Mouse (Mus musculus): ENCODE data around the gene Gm20388. TPM values are rescaled to one million over a fixed set of nuclear protein-coding genes. Genes with fewer than 3 reads are reported as not detected.

The Gm20388 gene
- polyA plus RNA-seq, 1 experiment from 2014 or later, result not detected

DNA sequence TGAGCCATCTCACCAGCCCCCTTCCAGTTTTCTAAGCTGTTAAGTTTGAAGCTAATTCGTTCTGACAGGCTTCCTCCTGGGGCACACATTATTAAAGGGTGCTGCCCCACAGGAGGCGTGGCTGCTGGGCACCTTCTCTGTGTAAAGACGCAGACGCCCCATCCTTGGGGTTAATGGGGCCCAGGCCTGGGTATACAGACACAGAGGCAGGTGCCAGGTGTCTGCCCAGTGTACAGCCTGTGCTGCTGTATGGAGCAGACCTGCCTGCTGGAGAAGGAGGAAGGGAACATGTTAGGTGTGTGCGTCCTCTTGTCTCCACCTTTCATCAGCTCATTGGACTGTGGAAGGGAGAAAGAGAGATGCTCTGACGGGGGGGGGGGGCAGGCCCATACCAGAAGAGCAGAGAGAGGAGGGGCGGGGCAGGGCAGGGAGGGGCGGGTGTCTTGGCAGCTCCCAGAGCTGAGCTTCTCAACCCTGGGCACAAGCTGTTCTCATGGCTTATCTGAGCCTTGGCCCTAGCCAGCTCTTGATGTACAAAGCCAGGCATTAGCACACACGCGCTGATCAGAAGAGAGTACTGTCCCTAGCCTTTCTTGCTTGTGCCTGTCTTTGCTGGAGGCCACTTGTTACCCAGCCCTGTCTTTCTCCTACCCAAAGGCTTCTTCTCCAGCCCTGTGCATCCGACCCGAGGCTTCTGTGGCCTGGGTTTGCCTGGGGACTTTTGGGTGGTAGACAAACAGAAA is 1951.3 kb downstream of the Gm20388 start:
- no peak overlapping the region for H3K4me2 ChIP-seq (replicated peaks)
- H3K27me3 ChIP-seq, result no peaks in the 10 kb centered on the region
- H3K27ac ChIP-seq, result no peak overlapping the region
- H3K4me1 ChIP-seq, result 0 out of 2 replicates have a peak, but pooled peaks cover 7% of the 10 kb centered on the region
- no peak overlapping the region for H3K4me3 ChIP-seq
- WGBS, result 66% methylated on average over 11 of the region's 12 CpGs
- H3K9me3 ChIP-seq, result no peaks in the 10 kb centered on the region
- no peaks in the 10 kb centered on the region for H3K36me3 ChIP-seq
- no peak overlapping the region for H3K9ac ChIP-seq
- ATAC-seq (ENCODE audit: insufficient number of reproducible peaks, insufficient read depth, low FRiP score, low TSS enrichment), result peak; percentile 80

DNA sequence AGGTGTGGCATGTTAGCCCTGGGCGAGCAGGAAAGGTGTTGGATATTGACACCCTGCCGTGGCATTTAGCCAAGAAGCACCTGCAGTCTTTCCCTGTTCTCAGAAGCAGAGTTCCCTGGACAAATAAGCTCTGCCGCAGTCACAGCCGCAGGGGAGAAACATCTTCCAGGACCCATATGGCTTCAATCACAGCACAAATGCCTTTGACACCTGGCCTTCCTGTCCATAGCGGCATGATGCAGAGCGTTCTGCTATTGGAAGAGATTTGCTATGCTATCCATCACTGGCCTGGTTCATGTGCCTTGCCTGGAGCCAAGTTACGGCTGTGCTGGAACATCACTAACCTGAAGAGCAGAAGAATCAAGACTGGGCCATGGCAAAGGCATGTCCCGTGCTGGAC is 1954.7 kb downstream of the Gm20388 start:
- no peak overlapping the region for H3K4me2 ChIP-seq (replicated peaks)
- no peak overlapping the region for H3K27ac ChIP-seq
- H3K9me3 ChIP-seq, result no peaks in the 10 kb centered on the region
- H3K27me3 ChIP-seq, result no peaks in the 10 kb centered on the region
- no peak overlapping the region for H3K9ac ChIP-seq
- ATAC-seq (ENCODE audit: insufficient number of reproducible peaks, insufficient read depth, low FRiP score, low TSS enrichment), result no peak
- H3K4me3 ChIP-seq, result no peak overlapping the region
- H3K4me1 ChIP-seq, result 0 out of 2 replicates have a peak, but pooled peaks cover 7% of the 10 kb centered on the region
- no peaks in the 10 kb centered on the region for H3K36me3 ChIP-seq
- WGBS, result 50% methylated on average over 8 of the region's 8 CpGs

GRCm38 (mm10) chr8:121868196-121868595 is 1957.6 kb downstream of the Gm20388 start:
- H3K9ac ChIP-seq, result no peak overlapping the region
- H3K27ac ChIP-seq, result no peak overlapping the region
- H3K4me1 ChIP-seq, result peaks cover 9% of the 10 kb centered on the region; the same call in 1 of the 2 replicates
- H3K36me3 ChIP-seq, result no peaks in the 10 kb centered on the region
- no peaks in the 10 kb centered on the region for H3K27me3 ChIP-seq
- H3K9me3 ChIP-seq, result no peaks in the 10 kb centered on the region
- ATAC-seq (ENCODE audit: insufficient number of reproducible peaks, insufficient read depth, low FRiP score, low TSS enrichment), result no peak
- H3K4me2 ChIP-seq (replicated peaks), result no peak overlapping the region
- WGBS, result 84% methylated on average over 5 of the region's 5 CpGs
- no peak overlapping the region for H3K4me3 ChIP-seq

- no peak overlapping the region for H3K27ac ChIP-seq
- H3K36me3 ChIP-seq, result no peaks in the 10 kb centered on the region
- H3K9me3 ChIP-seq, result no peaks in the 10 kb centered on the region
- H3K4me1 ChIP-seq, result peaks cover 10% of the 10 kb centered on the region; the same call in 1 of the 2 replicates
- H3K9ac ChIP-seq, result no peak overlapping the region
- 85% methylated on average over 7 of the region's 7 CpGs for WGBS
- ATAC-seq (ENCODE audit: insufficient number of reproducible peaks, insufficient read depth, low FRiP score, low TSS enrichment), result no peak
- H3K4me3 ChIP-seq, result no peak overlapping the region
- H3K4me2 ChIP-seq (replicated peaks), result no peak overlapping the region
- H3K27me3 ChIP-seq, result no peaks in the 10 kb centered on the region
Measured at GRCm38 (mm10) chr8:121868896-121869295, 1958.3 kb downstream of the Gm20388 start.

GRCm38 (mm10) chr8:121870190-121870589 is 1959.5 kb downstream of the Gm20388 start:
- no peak for ATAC-seq (ENCODE audit: insufficient number of reproducible peaks, insufficient read depth, low FRiP score, low TSS enrichment)
- WGBS, result 87% methylated on average over 2 of the region's 2 CpGs
- H3K9ac ChIP-seq, result no peak overlapping the region

DNA sequence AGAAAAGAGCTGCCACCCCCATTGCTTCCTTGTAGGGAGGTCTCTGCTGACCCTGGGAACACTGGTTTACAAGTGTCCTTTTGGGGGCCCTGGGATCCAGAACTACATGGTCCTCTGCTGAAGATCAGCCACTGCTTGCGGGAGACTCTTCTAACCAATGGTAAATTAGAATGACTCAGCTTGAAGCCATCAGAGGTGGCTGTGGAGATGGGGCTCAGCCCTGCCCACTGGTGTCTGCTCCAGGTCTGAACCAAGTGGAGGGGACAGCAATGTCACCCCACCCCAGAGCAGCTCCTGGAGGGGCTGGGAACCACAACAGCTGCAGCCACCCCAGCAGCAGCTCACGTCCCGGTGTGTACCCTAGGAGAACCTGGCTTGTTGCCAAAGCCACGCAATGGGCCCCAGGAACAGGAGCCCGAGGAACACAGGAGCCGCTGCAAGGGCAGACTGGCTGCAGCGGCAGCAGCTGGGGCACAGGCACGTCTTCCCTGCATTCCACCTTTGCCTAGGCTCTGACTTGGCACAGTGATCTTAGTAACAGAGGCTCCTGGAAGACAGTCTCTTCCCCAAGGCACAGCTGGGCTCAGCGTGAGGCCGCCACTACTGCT is 1961.3 kb downstream of the Gm20388 start:
- WGBS, result 33% methylated on average over 10 of the region's 10 CpGs
- Histone ChIP-seq H3K9me3 (no peaks in the 10 kb centered on the region), H3K9ac (no peak overlapping the region; the same call in 1 of the 2 replicates), H3K4me3 (no peak overlapping the region), H3K27ac (no peak overlapping the region), H3K36me3 (no peaks in the 10 kb centered on the region), H3K4me2 (replicated peaks) (0 out of 2 replicates have a peak overlapping the region, but pooled peaks have one; percentile 9), H3K27me3 (no peaks in the 10 kb centered on the region), H3K4me1 (peaks cover 15% of the 10 kb centered on the region; the same call in 1 of the 2 replicates)
- no peak for ATAC-seq (ENCODE audit: insufficient number of reproducible peaks, insufficient read depth, low FRiP score, low TSS enrichment)

More at GRCm38 (mm10) chr8:121870190-121870589, 1959.5 kb downstream of the Gm20388 start:
- no peaks in the 10 kb centered on the region for H3K27me3 ChIP-seq
- H3K4me3 ChIP-seq, result no peak overlapping the region
- H3K9me3 ChIP-seq, result no peaks in the 10 kb centered on the region
- peaks cover 15% of the 10 kb centered on the region; the same call in 1 of the 2 replicates for H3K4me1 ChIP-seq
- no peaks in the 10 kb centered on the region for H3K36me3 ChIP-seq
- H3K27ac ChIP-seq, result no peak overlapping the region
- H3K4me2 ChIP-seq (replicated peaks), result no peak overlapping the region

DNA sequence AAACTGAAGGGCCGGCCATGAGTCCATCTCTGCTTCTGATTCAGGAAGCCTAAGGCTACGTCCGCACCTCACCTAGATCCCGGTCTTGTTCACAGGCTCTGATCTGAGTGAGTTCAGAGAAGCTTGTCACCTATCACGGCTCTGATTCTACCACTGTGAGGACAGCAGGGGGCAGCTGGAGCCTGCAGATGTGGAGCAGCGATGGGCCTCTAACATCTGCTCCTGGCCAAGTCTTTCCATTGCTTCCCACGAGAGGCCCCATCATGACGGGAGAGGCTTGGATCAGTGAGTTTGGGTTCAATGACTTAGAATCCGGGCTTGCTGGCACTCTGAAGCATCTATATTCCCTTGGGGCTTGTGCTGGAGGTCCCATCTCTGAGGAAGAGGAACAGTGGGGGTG is 1963.4 kb downstream of the Gm20388 start:
- Histone ChIP-seq H3K27ac (peak overlapping the region; percentile 12; the same call in 1 of the 2 replicates), H3K4me3 (no peak overlapping the region), H3K4me1 (peaks cover 15% of the 10 kb centered on the region; the same call in 1 of the 2 replicates), H3K9me3 (no peaks in the 10 kb centered on the region), H3K4me2 (replicated peaks) (no peak overlapping the region), H3K36me3 (no peaks in the 10 kb centered on the region), H3K9ac (no peak overlapping the region), H3K27me3 (no peaks in the 10 kb centered on the region)
- no peak for ATAC-seq (ENCODE audit: insufficient number of reproducible peaks, insufficient read depth, low FRiP score, low TSS enrichment)
- WGBS, result 59% methylated on average over 9 of the region's 9 CpGs

DNA sequence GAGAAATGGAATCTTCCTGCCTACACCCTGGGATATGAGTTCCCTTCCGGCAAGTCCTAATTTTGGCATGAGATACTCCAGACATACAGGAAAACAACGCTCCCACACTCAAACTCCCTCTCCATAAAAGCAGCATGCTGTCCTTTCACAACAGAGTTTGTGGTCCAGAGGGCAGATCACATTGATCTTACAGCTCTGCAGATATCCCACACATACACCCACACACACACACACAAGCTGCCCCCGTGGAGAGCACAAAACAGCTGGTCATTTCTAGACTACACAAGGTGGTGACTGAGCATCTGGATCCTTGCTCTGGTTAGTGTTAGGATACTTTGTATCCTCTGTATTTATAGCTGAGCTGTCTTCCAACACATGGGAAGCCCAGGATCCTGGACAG is 1964.4 kb downstream of the Gm20388 start:
- Histone ChIP-seq H3K4me1 (peaks cover 15% of the 10 kb centered on the region; the same call in 1 of the 2 replicates), H3K36me3 (no peaks in the 10 kb centered on the region), H3K27me3 (no peaks in the 10 kb centered on the region), H3K27ac (no peak overlapping the region), H3K9me3 (no peaks in the 10 kb centered on the region), H3K9ac (no peak overlapping the region), H3K4me2 (replicated peaks) (no peak overlapping the region), H3K4me3 (no peak overlapping the region)
- no peak for ATAC-seq (ENCODE audit: insufficient number of reproducible peaks, insufficient read depth, low FRiP score, low TSS enrichment)
- WGBS, result 71% methylated on average over 3 of the region's 3 CpGs

DNA sequence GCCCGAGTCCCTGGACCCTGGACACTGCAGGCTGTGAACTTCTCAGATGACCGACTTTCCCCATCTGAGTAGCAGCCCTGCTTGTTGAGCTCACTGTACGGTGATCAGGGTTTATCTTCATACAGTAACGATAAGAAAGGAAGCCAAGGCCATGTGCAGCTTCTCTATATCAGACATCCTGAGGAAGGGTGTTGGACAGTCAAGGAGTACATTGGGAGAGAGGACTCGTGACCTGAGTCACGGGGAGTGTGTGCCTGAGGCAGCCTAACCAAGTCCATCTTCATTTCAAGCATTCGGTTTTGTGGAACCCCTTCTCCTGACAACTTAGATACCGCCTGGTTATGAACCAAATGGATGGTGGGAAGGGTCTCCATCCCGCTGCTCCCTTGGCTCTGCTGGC is 1964.9 kb downstream of the Gm20388 start:
- 86% methylated on average over 9 of the region's 9 CpGs for WGBS
- Histone ChIP-seq H3K9me3 (no peaks in the 10 kb centered on the region), H3K27me3 (no peaks in the 10 kb centered on the region), H3K36me3 (no peaks in the 10 kb centered on the region), H3K4me2 (replicated peaks) (no peak overlapping the region), H3K9ac (no peak overlapping the region), H3K27ac (no peak overlapping the region), H3K4me1 (peaks cover 15% of the 10 kb centered on the region; the same call in 1 of the 2 replicates), H3K4me3 (no peak overlapping the region)
- ATAC-seq (ENCODE audit: insufficient number of reproducible peaks, insufficient read depth, low FRiP score, low TSS enrichment), result no peak

- Histone ChIP-seq H3K9ac (no peak overlapping the region), H3K9me3 (no peaks in the 10 kb centered on the region), H3K36me3 (0 out of 2 replicates have a peak, but pooled peaks cover 2% of the 10 kb centered on the region), H3K4me3 (no peak overlapping the region), H3K27ac (no peak overlapping the region), H3K4me2 (replicated peaks) (no peak overlapping the region), H3K4me1 (peaks cover 10% of the 10 kb centered on the region; the same call in 1 of the 2 replicates), H3K27me3 (no peaks in the 10 kb centered on the region)
- 72% methylated on average over 5 of the region's 5 CpGs for WGBS
- no peak for ATAC-seq (ENCODE audit: insufficient number of reproducible peaks, insufficient read depth, low FRiP score, low TSS enrichment)
Measured at GRCm38 (mm10) chr8:121877212-121877611, 1966.6 kb downstream of the Gm20388 start.

DNA sequence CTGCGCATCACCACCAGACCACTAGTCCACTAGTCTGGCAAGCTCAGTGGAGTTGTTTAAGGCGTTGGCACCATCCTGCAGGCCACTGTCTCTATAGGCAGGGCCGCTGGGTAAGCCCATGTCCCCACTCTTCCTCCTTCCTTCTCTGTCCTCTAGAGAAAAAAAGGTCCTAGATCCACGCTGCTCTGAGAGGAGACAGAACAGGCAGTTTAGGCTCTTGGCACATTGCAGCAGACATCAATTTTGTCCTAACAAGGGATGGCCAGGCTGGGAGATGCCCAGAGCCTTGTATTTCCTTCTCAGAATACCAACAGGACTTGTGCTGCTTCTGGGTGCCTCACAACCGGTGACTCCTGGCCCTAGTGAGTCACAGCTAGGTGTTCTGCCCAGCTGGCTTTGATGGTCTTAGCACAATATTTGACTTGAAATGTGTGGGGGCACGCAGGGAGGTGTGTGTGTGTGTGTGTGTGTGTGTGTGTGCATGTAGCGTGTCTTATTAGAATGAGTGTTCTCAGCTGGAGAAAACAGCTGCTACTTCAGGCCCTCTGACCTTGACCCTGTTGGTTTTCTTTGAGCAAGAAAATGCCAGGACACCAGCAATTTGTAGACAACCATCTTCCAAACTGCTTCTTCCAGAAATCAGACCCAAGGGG is 1967.3 kb downstream of the Gm20388 start:
- Histone ChIP-seq H3K9ac (no peak overlapping the region), H3K27ac (no peak overlapping the region), H3K4me1 (peaks cover 6% of the 10 kb centered on the region; the same call in 1 of the 2 replicates), H3K4me2 (replicated peaks) (no peak overlapping the region), H3K9me3 (no peaks in the 10 kb centered on the region), H3K4me3 (no peak overlapping the region), H3K27me3 (no peaks in the 10 kb centered on the region), H3K36me3 (0 out of 2 replicates have a peak, but pooled peaks cover 10% of the 10 kb centered on the region)
- ATAC-seq (ENCODE audit: insufficient number of reproducible peaks, insufficient read depth, low FRiP score, low TSS enrichment), result no peak
- 87% methylated on average over 7 of the region's 7 CpGs for WGBS
